Mouse (Mus musculus): Measurements from ENCODE around the gene Ints1.

DNA sequence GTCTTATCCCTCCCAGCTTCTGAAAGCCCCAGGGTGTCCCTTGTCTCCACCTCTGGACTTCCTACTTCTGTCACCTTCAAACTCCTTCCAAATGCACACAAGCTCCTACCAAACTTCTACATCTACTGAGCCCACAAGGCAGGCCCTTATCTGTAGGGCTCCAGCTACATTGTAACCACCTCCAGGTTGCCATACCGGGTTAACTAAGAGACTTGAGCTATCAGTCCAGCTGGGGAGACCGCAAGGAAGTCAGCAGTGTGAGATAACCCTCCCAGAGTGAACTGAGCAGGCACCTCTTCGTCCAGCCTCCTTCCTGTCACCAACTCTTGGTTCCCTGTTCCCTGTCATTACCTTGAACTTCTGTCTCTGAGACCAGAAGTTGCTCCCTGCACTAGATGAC, 41.5 kb downstream of the Ints1 start:
- no peak for TF ChIP-seq POLR2A (IDR thresholded peaks at IDR 0.05; ENCODE audit: low read depth, low read length)
- TF ChIP-seq CTCF (IDR thresholded peaks at IDR 0.05; ENCODE audit: borderline replicate concordance, insufficient read depth, low read length): no peak
